Mouse (Mus musculus) ovary, adult 2 months (tissue): ENCODE data around the gene Gm3618. TPM values are rescaled to one million over a fixed set of nuclear protein-coding genes. Genes with fewer than 3 reads are reported as not detected.

ENCODE experiments used
- polyA plus RNA-seq: library from polyadenylated mRNA; depleted of rRNA; stranded (reverse); fragments of >200 nt; gene quantifications from 2 replicates; pipeline ENCODE4 v1.2.3, GENCODE M21; 2012; rRNA removed

The Gm3618 gene
- not detected in 2 replicates for polyA plus RNA-seq

GRCm38 (mm10) chr14:6343578-6343977 is at the start of gene Gm3618:
Gene Gm3618 (minus strand): TSS chr14:6343678.

GRCm38 (mm10) chr14:6390219-6390618 is 46.7 kb upstream of the Gm3618 start, which contains the start of gene Gm16440:
Gene Gm16440 (minus strand): TSS chr14:6390319.

GRCm38 (mm10) chr14:6304743-6305142 is 38.7 kb downstream of the Gm3618 start, which contains the start of gene Gm21103:
Gene Gm21103 (minus strand): TSS chr14:6304843.

GRCm38 (mm10) chr14:6286931-6287715 is 56.4 kb downstream of the Gm3618 start, which contains the start of gene Gm3411:
Gene Gm3411 (minus strand): TSS chr14:6287250.

Other genes starting within 250 kb of the Gm3618 start
- not detected in 2 replicates for gene Gm8206, start 249.7 kb downstream of the Gm3618 start, polyA plus RNA-seq
- not detected in 2 replicates for gene Gm3468, start 235.0 kb downstream of the Gm3618 start, polyA plus RNA-seq
- not detected in 2 replicates for gene Gm3476, start 217.9 kb downstream of the Gm3618 start, polyA plus RNA-seq
- not detected in 2 replicates for gene Gm21560, start 124.4 kb downstream of the Gm3618 start, polyA plus RNA-seq
- gene Gm3411, start 56.4 kb downstream of the Gm3618 start, polyA plus RNA-seq: 0.87 TPM in 1 of 2 replicates, not detected in the other
- gene Gm21103, start 38.8 kb downstream of the Gm3618 start, polyA plus RNA-seq: not detected in 2 replicates
- gene Gm16440, start 46.6 kb upstream of the Gm3618 start, polyA plus RNA-seq: not detected in 2 replicates
- gene Gm3591, start 68.8 kb upstream of the Gm3618 start, polyA plus RNA-seq: 0.32 TPM in 1 of 2 replicates, not detected in the other
- gene Gm3594, start 100.9 kb upstream of the Gm3618 start, polyA plus RNA-seq: not detected in 2 replicates
- gene Gm8356, start 193.6 kb upstream of the Gm3618 start, polyA plus RNA-seq: not detected in 2 replicates
- gene Gm3629, start 246.9 kb upstream of the Gm3618 start, polyA plus RNA-seq: not detected in 2 replicates